Mouse (Mus musculus) neural tube, embryonic 11.5 days (tissue): ENCODE measurements at regions not wholly inside any gene's neighbourhood (a gene's known extent, or its start where the extent isn't known, plus 50 kb on each side); places are given as distances from the start of the nearest gene placed in this dataset.
"Not testable (repeated sequence)": the region's sequence is repeated elsewhere in the genome, so short reads cannot be mapped to it uniquely, and the experiment has no call there.

Experiments
- ATAC-seq: fragments of 200-750 bp; cut with Nextera tagmentation; 2 replicates; pipeline ENCODE4 v1.8.0; 2017; ENCODE audit warnings: moderate number of reproducible peaks, mild to moderate bottlenecking, moderate TSS enrichment, moderate library complexity; ENCODE audit not compliant: insufficient read depth, low FRiP score, low TSS enrichment
- DNase-seq: peaks from one replicate; pipeline ENCODE4 v3.0.0-alpha.2; 2015; ENCODE audit warnings: low spot score
- H3K27ac ChIP-seq: fragments of 300-500 bp; sonication (generic); 2 replicates; pipeline ENCODE4 v1.5.1; 2014; ENCODE audit warnings: low read depth, mild to moderate bottlenecking, low read length
- H3K27me3 ChIP-seq: fragments of 300-500 bp; sonication (generic); 2 replicates; pipeline ENCODE4 v1.6.1; 2014; ENCODE audit warnings: mild to moderate bottlenecking, low read length, mixed read lengths; ENCODE audit not compliant: control insufficient read depth, insufficient read depth
- H3K36me3 ChIP-seq: fragments of 300-500 bp; sonication (generic); 2 replicates; pipeline ENCODE4 v1.6.1; 2014; ENCODE audit warnings: mild to moderate bottlenecking, low read length, moderate library complexity, mixed read lengths; ENCODE audit not compliant: control insufficient read depth, insufficient read depth
- H3K4me1 ChIP-seq: fragments of 300-500 bp; sonication (generic); 2 replicates; pipeline ENCODE4 v1.6.1; 2014; ENCODE audit warnings: low read length, mixed read lengths; ENCODE audit not compliant: control insufficient read depth, insufficient read depth
- H3K4me2 ChIP-seq: fragments of 300-500 bp; sonication (generic); 2 replicates; pipeline ENCODE4 v1.6.1; 2014; ENCODE audit warnings: low read depth, mild to moderate bottlenecking, moderate library complexity
- H3K4me3 ChIP-seq: fragments of 300-500 bp; sonication (generic); 2 replicates; pipeline ENCODE4 v1.5.1; 2014; ENCODE audit warnings: low read depth, low read length
- H3K9ac ChIP-seq: fragments of 300-500 bp; sonication (generic); 2 replicates; pipeline ENCODE4 v1.6.1; 2014; ENCODE audit warnings: mild to moderate bottlenecking, low read length
- H3K9me3 ChIP-seq: fragments of 300-500 bp; sonication (generic); 2 replicates; pipeline ENCODE4 v1.6.1; 2016; ENCODE audit warnings: low read length; ENCODE audit not compliant: control insufficient read depth
- WGBS: fragments of 180-500 bp; shearing (Covaris S2); extraction: QIAGEN DNeasy Blood & Tissue Kit; methylation state at CpG from one replicate; pipeline ENCODE4 v1.1.7; 2014; 5-methylcytosine and 5-hydroxymethylcytosine counted together

- H3K9ac ChIP-seq, H3K27me3 ChIP-seq, H3K4me2 ChIP-seq, H3K9me3 ChIP-seq, ATAC-seq, H3K4me3 ChIP-seq, DNase-seq, H3K27ac ChIP-seq, H3K36me3 ChIP-seq, H3K4me1 ChIP-seq: not testable (repeated sequence)
- 82% methylated on average over 2 of the region's 2 CpGs for WGBS
Measured at GRCm38 (mm10) chr19:35485616-35486015, 563.5 kb downstream of the Kif20b start.

GRCm38 (mm10) chr19:35482469-35482868 is 560.3 kb downstream of the Kif20b start:
- DNase-seq, result no peak
- H3K9me3 ChIP-seq, result no peaks in the 10 kb centered on the region
- H3K4me1 ChIP-seq, result no peaks in the 10 kb centered on the region
- no peak overlapping the region for H3K9ac ChIP-seq
- WGBS, result 70% methylated on average over 1 of the region's 1 CpGs
- H3K27ac ChIP-seq, result no peak overlapping the region
- ATAC-seq, result no peak
- H3K4me2 ChIP-seq, result no peak overlapping the region
- no peak overlapping the region for H3K4me3 ChIP-seq
- H3K36me3 ChIP-seq, result no peaks in the 10 kb centered on the region
- H3K27me3 ChIP-seq, result no peaks in the 10 kb centered on the region

GRCm38 (mm10) chr19:35453942-35454341 is 531.8 kb downstream of the Kif20b start:
- no peak overlapping the region for H3K4me3 ChIP-seq
- no peak overlapping the region for H3K27ac ChIP-seq
- H3K9ac ChIP-seq, result no peak overlapping the region
- H3K4me1 ChIP-seq, result no peaks in the 10 kb centered on the region
- H3K36me3 ChIP-seq, result no peaks in the 10 kb centered on the region
- DNase-seq, result no peak
- WGBS, result 86% methylated on average over 3 of the region's 3 CpGs
- no peak for ATAC-seq
- H3K4me2 ChIP-seq, result no peak overlapping the region
- no peaks in the 10 kb centered on the region for H3K27me3 ChIP-seq
- no peaks in the 10 kb centered on the region for H3K9me3 ChIP-seq

DNA sequence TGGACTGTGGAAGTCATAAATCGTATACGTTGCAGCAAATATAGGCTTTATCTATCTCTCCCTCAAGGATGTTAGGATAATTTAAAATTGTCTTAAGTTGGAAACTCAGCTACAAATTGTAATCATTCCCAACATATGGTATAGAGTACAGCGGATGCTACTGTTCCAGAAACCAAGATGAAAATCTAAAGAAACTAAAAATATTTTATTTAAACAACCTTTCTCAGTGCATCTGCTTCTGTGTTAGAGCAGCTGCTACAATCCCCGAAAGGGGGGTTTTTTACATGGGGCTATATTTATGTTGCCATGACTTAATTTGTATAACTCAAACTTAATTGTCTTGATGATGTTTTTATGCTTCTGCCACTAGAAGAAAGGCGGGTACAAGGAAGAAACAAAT is 520.3 kb downstream of the Kif20b start:
- DNase-seq (no peak), ATAC-seq (no peak)
- Histone ChIP-seq H3K27ac (no peak overlapping the region), H3K36me3 (no peaks in the 10 kb centered on the region), H3K9me3 (no peaks in the 10 kb centered on the region), H3K27me3 (no peaks in the 10 kb centered on the region), H3K9ac (no peak overlapping the region), H3K4me1 (no peaks in the 10 kb centered on the region), H3K4me2 (no peak overlapping the region), H3K4me3 (no peak overlapping the region)
- WGBS, result 85% methylated on average over 5 of the region's 5 CpGs

DNA sequence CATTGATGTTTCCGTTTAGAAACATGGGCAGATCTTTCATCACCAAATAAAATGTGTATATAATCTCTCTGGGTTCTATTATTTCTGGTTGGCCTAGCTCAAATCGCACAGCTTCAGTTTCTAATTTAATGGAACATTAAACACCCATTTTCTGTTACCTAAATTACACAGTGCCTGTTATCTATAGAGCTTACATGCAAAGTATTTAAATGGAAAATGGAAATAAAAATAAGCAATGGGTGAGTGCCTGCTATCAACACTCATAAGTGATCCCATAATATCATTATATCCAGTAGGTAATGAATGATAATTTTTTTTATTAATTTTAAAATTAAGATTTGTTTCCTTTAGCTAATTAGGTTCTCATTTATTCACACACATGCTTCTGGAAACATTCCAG is 515.9 kb downstream of the Kif20b start:
- DNase-seq (no peak), ATAC-seq (no peak)
- H3K4me1 ChIP-seq, result no peaks in the 10 kb centered on the region
- no peaks in the 10 kb centered on the region for H3K27me3 ChIP-seq
- H3K9me3 ChIP-seq, result no peaks in the 10 kb centered on the region
- WGBS, result 76% methylated on average over 2 of the region's 2 CpGs
- no peak overlapping the region for H3K9ac ChIP-seq
- H3K36me3 ChIP-seq, result no peaks in the 10 kb centered on the region
- H3K4me3 ChIP-seq, result no peak overlapping the region
- H3K27ac ChIP-seq, result no peak overlapping the region
- H3K4me2 ChIP-seq, result no peak overlapping the region
